Mouse (Mus musculus) erythroblast, embryonic 14.5 days (primary cell): ENCODE measurements around the gene Mrps27.

ENCODE experiments used
- GATA1 ChIP-seq: IDR thresholded peaks from 2 replicates; pipeline ENCODE4 v1.6.1; 2012; ENCODE audit warnings: low read length, inconsistent platforms, mixed read lengths
- TAL1 ChIP-seq: IDR thresholded peaks from 3 replicates; pipeline ENCODE4 v1.6.1; 2012; ENCODE audit warnings: low read length, inconsistent platforms, mixed read lengths

GRCm38 (mm10) chr13:99450766-99451165, 106.2 kb downstream of the Mrps27 start:
- TF ChIP-seq TAL1: no peak
- TF ChIP-seq GATA1: no peak
